Mouse (Mus musculus) lung, postnatal 36 days (tissue): ENCODE measurements at regions not wholly inside any gene's neighbourhood (a gene's known extent, or its start where the extent isn't known, plus 50 kb on each side); places are given as distances from the start of the nearest gene placed in this dataset.

Source experiments
- DNase-seq: peaks from one replicate; pipeline ENCODE4 v3.0.0; 2022; ENCODE audit warnings: mixed read lengths

GRCm38 (mm10) chr1:55890511-55891151, 484.9 kb downstream of the Plcl1 start:
- DNase-seq: no peak

- no peak for DNase-seq
Observed at GRCm38 (mm10) chr1:55891894-55892293, 486.2 kb downstream of the Plcl1 start.

GRCm38 (mm10) chr1:55897572-55897971, 491.9 kb downstream of the Plcl1 start:
- DNase-seq: no peak

GRCm38 (mm10) chr1:55898031-55898430, 492.3 kb downstream of the Plcl1 start:
- DNase-seq: no peak

- DNase-seq: no peak
Observed at GRCm38 (mm10) chr1:55900033-55900432, 494.3 kb downstream of the Plcl1 start.

- DNase-seq: no peak
Observed at GRCm38 (mm10) chr1:55903177-55903576, 497.5 kb downstream of the Plcl1 start.

- DNase-seq: no peak
Observed at GRCm38 (mm10) chr1:55904571-55904970, 498.9 kb downstream of the Plcl1 start.

- DNase-seq: no peak
Observed at GRCm38 (mm10) chr1:55905232-55905631, 499.5 kb downstream of the Plcl1 start.

- DNase-seq: no peak
Observed at GRCm38 (mm10) chr1:55910024-55910423, 504.3 kb downstream of the Plcl1 start.

- no peak for DNase-seq
Observed at GRCm38 (mm10) chr1:55914284-55914683, 508.6 kb downstream of the Plcl1 start.

GRCm38 (mm10) chr1:55915940-55916339, 510.2 kb downstream of the Plcl1 start:
- DNase-seq: no peak

GRCm38 (mm10) chr1:55919516-55919915, 513.8 kb downstream of the Plcl1 start:
- DNase-seq: no peak

GRCm38 (mm10) chr1:55946786-55947549, 541.2 kb downstream of the Plcl1 start:
- no peak for DNase-seq

GRCm38 (mm10) chr1:55947618-55948283, 542.0 kb downstream of the Plcl1 start:
- DNase-seq: no peak

- DNase-seq: no peak
Observed at GRCm38 (mm10) chr1:55949606-55950005, 543.9 kb downstream of the Plcl1 start.

- no peak for DNase-seq
Observed at GRCm38 (mm10) chr1:55957804-55958445, 552.2 kb downstream of the Plcl1 start.

GRCm38 (mm10) chr1:55960291-55960690, 554.6 kb downstream of the Plcl1 start:
- DNase-seq: peak; percentile 40

- DNase-seq: no peak
Observed at GRCm38 (mm10) chr1:55963867-55964266, 558.1 kb downstream of the Plcl1 start.

- no peak for DNase-seq
Observed at GRCm38 (mm10) chr1:55966273-55966672, 560.6 kb downstream of the Plcl1 start.

- DNase-seq: no peak
Observed at GRCm38 (mm10) chr1:55967869-55968268, 562.1 kb downstream of the Plcl1 start.

GRCm38 (mm10) chr1:55977796-55978195, 572.1 kb downstream of the Plcl1 start:
- no peak for DNase-seq

- DNase-seq: no peak
Observed at GRCm38 (mm10) chr1:55983522-55984066, 577.9 kb downstream of the Plcl1 start.

- DNase-seq: no peak
Observed at GRCm38 (mm10) chr1:55997074-55997473, 591.4 kb downstream of the Plcl1 start.
